Mouse (Mus musculus) ES-E14 (cell line): ENCODE measurements at regions not wholly inside any gene's neighbourhood (a gene's known extent, or its start where the extent isn't known, plus 50 kb on each side); places are given as distances from the start of the nearest gene placed in this dataset.
A peak's percentile ranks its signal among the peaks of the same experiment; 100 is the strongest.

ENCODE experiments used
- DNase-seq: peaks from one replicate; pipeline ENCODE4 v3.0.0-alpha.2; 2013; ENCODE audit warnings: low read depth, low spot score
- H3K27ac ChIP-seq: 2 replicates; pipeline ENCODE4 v1.5.1; 2012; ENCODE audit warnings: low read depth, mild to moderate bottlenecking, low read length, moderate library complexity, mixed read lengths; ENCODE audit not compliant: poor library complexity, insufficient read depth, severe bottlenecking
- H3K36me3 ChIP-seq: 2 replicates; pipeline ENCODE4 v1.6.1; 2012; ENCODE audit warnings: mild to moderate bottlenecking, low read length, moderate library complexity, mixed read lengths; ENCODE audit not compliant: control insufficient read depth, poor library complexity, insufficient read depth, severe bottlenecking
- H3K4me1 ChIP-seq, 2 experiments: fragments of 150-350 bp in 1 of 2; sonication (generic) in 1 of 2; 2 replicates each; pipeline ENCODE4 v1.6.1; 2012; ENCODE audit warnings: low read length in 2 of 2, mild to moderate bottlenecking in 1 of 2, mixed read lengths in 1 of 2; ENCODE audit not compliant: control insufficient read depth in 2 of 2, insufficient read depth in 2 of 2, poor library complexity in 1 of 2
- H3K4me3 ChIP-seq, 2 experiments: fragments of 150-350 bp in 1 of 2; sonication (generic) in 1 of 2; 2 replicates each; pipeline ENCODE4 v1.5.1; 2012; ENCODE audit warnings: low read length in 2 of 2, low read depth in 1 of 2, mild to moderate bottlenecking in 1 of 2, mixed read lengths in 1 of 2; ENCODE audit not compliant: insufficient read depth in 1 of 2, poor library complexity in 1 of 2, severe bottlenecking in 1 of 2
- H3K9ac ChIP-seq: 2 replicates; pipeline ENCODE4 v1.6.1; 2012; ENCODE audit warnings: low read depth, mild to moderate bottlenecking, low read length, mixed read lengths; ENCODE audit not compliant: poor library complexity, insufficient read depth, severe bottlenecking
- H3K9me3 ChIP-seq: fragments of 150-350 bp; sonication (generic); 2 replicates; pipeline ENCODE4 v1.6.1; 2012; ENCODE audit warnings: low read depth, mild to moderate bottlenecking, low read length; ENCODE audit not compliant: control insufficient read depth, insufficient read depth
- CHD2 ChIP-seq: IDR thresholded peaks from 2 replicates; pipeline ENCODE4 v1.6.1; 2014; ENCODE audit warnings: mild to moderate bottlenecking, low read depth, low read length, inconsistent platforms
- HCFC1 ChIP-seq: IDR thresholded peaks from 2 replicates; pipeline ENCODE4 v1.6.1; 2012; ENCODE audit warnings: low read length, inconsistent platforms, borderline replicate concordance; ENCODE audit not compliant: insufficient read depth
- MAFK ChIP-seq: IDR thresholded peaks from 2 replicates; pipeline ENCODE4 v1.6.1; 2014; ENCODE audit warnings: mild to moderate bottlenecking, low read depth, low read length, inconsistent platforms; ENCODE audit not compliant: insufficient read depth
- ZC3H11A ChIP-seq: IDR thresholded peaks from 2 replicates; pipeline ENCODE4 v1.6.1; 2012; ENCODE audit warnings: low read depth, mild to moderate bottlenecking, inconsistent platforms, low read length, borderline replicate concordance
- ZNF384 ChIP-seq: IDR thresholded peaks from 2 replicates; pipeline ENCODE4 v1.6.1; 2012; ENCODE audit warnings: low read depth, low read length, inconsistent platforms
- in situ Hi-C, 2 experiments: fragments of 600-800 bp; cut with MboI; formaldehyde crosslinking; loops; one replicate each; pipeline ENCODE4 v1.15.1; 2025; ENCODE audit warnings: low sequenced_read_pairs in 2 of 2, inconsistent platforms in 1 of 2; ENCODE audit not compliant: unreplicated experiment in 2 of 2

DNA sequence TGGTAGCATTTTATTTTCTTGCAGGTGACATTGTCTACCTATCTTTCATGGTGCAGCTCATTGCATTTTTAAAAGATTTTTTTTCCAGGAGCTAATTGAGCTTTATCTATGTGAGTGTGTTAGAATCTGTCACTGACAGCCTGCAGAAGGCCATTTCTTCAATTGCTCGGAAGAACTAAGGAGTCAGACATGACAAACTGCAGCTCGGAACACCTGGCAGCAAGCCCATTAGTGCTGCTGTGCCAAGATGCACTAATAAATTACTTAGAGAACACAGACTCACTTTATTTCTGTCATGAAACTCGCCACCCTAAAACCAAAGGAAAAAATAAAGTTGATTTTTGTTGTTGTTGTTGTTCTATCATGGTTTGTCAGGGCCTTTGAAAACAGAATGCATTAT, 367.5 kb upstream of the Gm10306 start:
- no peak overlapping the region for H3K4me3 ChIP-seq
- H3K36me3 ChIP-seq, result no peaks in the 10 kb centered on the region
- no peak for DNase-seq
- in situ Hi-C loops, result no loop called here
- no peaks in the 10 kb centered on the region for H3K9me3 ChIP-seq
- H3K4me1 ChIP-seq, result no peaks in the 10 kb centered on the region
- H3K9ac ChIP-seq, result no peak overlapping the region
- TF ChIP-seq ZNF384, result no peak
- TF ChIP-seq HCFC1, result no peak
- TF ChIP-seq ZC3H11A, result no peak
- TF ChIP-seq MAFK, result no peak
- no peak for TF ChIP-seq CHD2
- H3K27ac ChIP-seq, result no peak overlapping the region

DNA sequence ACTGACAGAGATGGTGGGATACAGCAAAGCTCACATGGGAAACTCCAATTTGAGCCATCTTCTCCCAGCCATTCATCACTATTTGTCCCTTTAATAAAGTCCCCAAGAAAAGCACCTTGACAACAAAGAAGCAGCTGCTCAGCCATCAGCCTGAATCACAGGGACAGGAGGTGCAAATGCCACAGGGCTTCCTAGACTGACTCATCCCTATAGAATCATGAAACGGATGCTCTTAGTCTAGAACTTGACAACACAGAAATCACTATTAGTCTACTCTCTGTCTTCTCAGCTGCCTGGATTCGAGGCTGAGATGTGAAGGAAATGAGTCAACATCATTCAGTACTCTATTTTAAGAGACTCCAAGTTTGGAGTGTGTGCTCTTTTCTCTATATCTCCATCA, 365.4 kb upstream of the Gm10306 start:
- H3K36me3 ChIP-seq, result no peaks in the 10 kb centered on the region
- H3K27ac ChIP-seq, result no peak overlapping the region
- no peaks in the 10 kb centered on the region for H3K4me1 ChIP-seq
- TF ChIP-seq ZC3H11A (no peak), CHD2 (no peak), ZNF384 (no peak), HCFC1 (no peak)
- no peak overlapping the region for H3K9ac ChIP-seq
- no peak overlapping the region for H3K4me3 ChIP-seq
- no peak for DNase-seq
- H3K9me3 ChIP-seq, result no peaks in the 10 kb centered on the region
- in situ Hi-C loops, result no loop called here

- H3K36me3 ChIP-seq, result no peaks in the 10 kb centered on the region
- H3K4me3 ChIP-seq, result no peak overlapping the region
- no peak for DNase-seq
- no peak for TF ChIP-seq CHD2
- TF ChIP-seq ZNF384, result no peak
- no peak for TF ChIP-seq HCFC1
- TF ChIP-seq MAFK, result no peak
- no peaks in the 10 kb centered on the region for H3K4me1 ChIP-seq
- in situ Hi-C loops, result no loop called here
- H3K27ac ChIP-seq, result no peak overlapping the region
- no peaks in the 10 kb centered on the region for H3K9me3 ChIP-seq
- H3K9ac ChIP-seq, result no peak overlapping the region
Measured at GRCm38 (mm10) chr4:94216265-94216664, 340.1 kb upstream of the Gm10306 start.

DNA sequence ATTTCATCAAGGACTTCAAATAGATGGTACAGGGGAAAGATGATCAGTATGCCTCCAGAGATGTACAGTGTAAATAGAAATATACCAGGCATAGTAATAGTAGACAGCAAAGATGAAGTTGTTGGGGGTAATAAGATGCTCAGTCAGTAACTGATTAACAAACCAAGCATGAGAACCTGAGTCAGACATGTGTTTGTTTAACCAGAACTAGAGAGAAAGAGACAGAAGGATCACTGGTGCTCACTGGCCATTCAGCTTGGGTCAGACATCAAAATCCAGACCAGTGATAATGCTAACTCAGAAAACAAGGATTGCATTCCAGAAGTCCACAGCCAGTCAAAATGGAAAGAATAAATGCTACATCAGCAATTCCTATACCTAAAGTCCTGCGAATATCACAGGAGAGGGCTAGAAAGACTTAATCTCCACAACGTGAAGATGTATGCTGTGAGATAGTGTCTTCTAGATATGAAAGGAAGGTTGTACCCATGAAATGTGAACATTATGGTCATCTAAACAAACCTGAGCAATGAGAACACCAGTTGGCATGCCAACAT, 320.6 kb upstream of the Gm10306 start:
- in situ Hi-C loops, result no loop called here
- no peaks in the 10 kb centered on the region for H3K4me1 ChIP-seq
- TF ChIP-seq ZC3H11A (no peak), ZNF384 (no peak), HCFC1 (no peak), MAFK (peak; percentile 73; the same call in 1 of the 2 replicates)

GRCm38 (mm10) chr4:94256026-94256425, 300.3 kb upstream of the Gm10306 start:
- DNase-seq, result no peak
- Histone ChIP-seq H3K27ac (no peak overlapping the region), H3K4me1 (no peaks in the 10 kb centered on the region), H3K9me3 (no peaks in the 10 kb centered on the region), H3K4me3 (no peak overlapping the region), H3K9ac (no peak overlapping the region), H3K36me3 (no peaks in the 10 kb centered on the region)
- in situ Hi-C loops, result no loop called here
- no peak for TF ChIP-seq ZNF384

More for the DNA sequence above, 320.6 kb upstream of the Gm10306 start:
- no peaks in the 10 kb centered on the region for H3K36me3 ChIP-seq
- H3K4me3 ChIP-seq, result no peak overlapping the region
- H3K9ac ChIP-seq, result no peak overlapping the region
- no peak overlapping the region for H3K27ac ChIP-seq
- no peaks in the 10 kb centered on the region for H3K9me3 ChIP-seq
- DNase-seq, result no peak
